In the genomic region with DNA sequence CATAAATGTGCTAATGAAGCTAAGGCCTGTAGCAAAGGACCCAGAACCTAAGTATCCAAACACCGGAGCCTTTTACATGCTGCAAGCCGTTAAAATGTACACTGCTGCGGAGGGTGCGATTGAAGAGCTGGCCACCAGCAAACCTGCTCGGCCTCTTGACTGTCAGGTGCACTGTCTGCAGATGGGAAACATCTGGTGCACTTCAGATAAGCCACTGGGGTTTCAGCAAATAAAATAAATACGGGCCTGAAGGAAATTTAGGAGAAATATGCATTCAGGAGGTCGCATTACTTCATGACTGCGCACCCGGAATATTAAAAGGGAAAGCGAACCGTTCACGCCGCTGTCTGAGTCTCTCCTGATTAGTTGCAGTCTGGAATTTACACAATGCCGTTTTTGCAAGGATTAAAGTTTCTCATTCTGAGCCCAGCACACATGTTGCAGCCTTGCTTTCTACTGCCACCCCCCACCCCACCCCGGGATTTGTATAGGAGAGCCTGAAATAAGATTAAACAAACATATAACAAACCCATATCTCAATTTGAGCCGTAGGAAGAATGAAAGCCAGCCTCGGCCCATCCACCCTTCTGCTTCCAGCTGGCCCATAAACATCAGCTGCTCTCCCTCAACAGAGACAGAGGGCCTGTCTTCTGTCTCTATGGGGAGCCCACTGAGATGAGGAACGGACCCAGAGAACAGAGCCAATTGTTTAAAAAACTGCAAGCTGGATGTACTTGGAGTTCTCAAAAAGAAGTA, we compare ENCODE assay signal across 9 mouse cellular contexts.
DNase-seq lines count a peak whose midpoint lies in the region; ATAC-seq and TF ChIP-seq lines count a peak whose summit lies in the region.
"Had no signal": no experiment of that assay in that cellular context is flagged by ENCODE, and none has a peak within 500 bp of the region (broad histone marks: within the 10 kb centered on the region; RNA-seq: fewer than 3 reads in every experiment).

No protein-coding gene starts in this region.

- TF ChIP-seq CTCF in hindbrain, postnatal 0 days (IDR thresholded peaks at IDR 0.05; ENCODE audit: low read depth) = no peak

- H3K27me3 ChIP-seq in forebrain, embryonic 13.5 days = no peaks in the 10 kb centered on the region
- H3K27me3 ChIP-seq in hindbrain, postnatal 0 days (ENCODE audit: insufficient read depth, low read length) = no peaks in the 10 kb centered on the region

- no peaks in the 10 kb centered on the region for H3K36me3 ChIP-seq in forebrain, embryonic 13.5 days (ENCODE audit: poor library complexity, severe bottlenecking)
- no peaks in the 10 kb centered on the region for H3K36me3 ChIP-seq in hindbrain, postnatal 0 days (ENCODE audit: insufficient read depth, low read length)

- no peak overlapping the region for H3K4me3 ChIP-seq in forebrain, embryonic 13.5 days
- no peak overlapping the region for H3K4me3 ChIP-seq in hindbrain, postnatal 0 days (ENCODE audit: low read length)
- H3K4me3 ChIP-seq: heart, adult 2 months had no signal

- peaks cover 13% of the 10 kb centered on the region for H3K4me1 ChIP-seq in forebrain, embryonic 13.5 days
- H3K4me1 ChIP-seq in hindbrain, postnatal 0 days (ENCODE audit: insufficient read depth, low read length) = 0 out of 2 replicates have a peak, but pooled peaks cover 11% of the 10 kb centered on the region

- WGBS in forebrain, embryonic 13.5 days = 52% methylated on average over 18 of the region's 18 CpGs
- 41% methylated on average over 18 of the region's 18 CpGs for WGBS in hindbrain, postnatal 0 days

- peak overlapping the region; percentile 33 for H3K4me2 ChIP-seq in forebrain, embryonic 13.5 days
- H3K4me2 ChIP-seq in hindbrain, postnatal 0 days (ENCODE audit: low read depth, low read length) = peak overlapping the region; percentile 25; the same call in 1 of the 2 replicates

- H3K9ac ChIP-seq in forebrain, embryonic 13.5 days = no peak overlapping the region
- no peak overlapping the region for H3K9ac ChIP-seq in hindbrain, postnatal 0 days (replicated peaks; ENCODE audit: low read length)

- H3K9me3 ChIP-seq in forebrain, embryonic 13.5 days (replicated peaks) = no peaks in the 10 kb centered on the region
- H3K9me3 ChIP-seq in hindbrain, postnatal 0 days (ENCODE audit: low read length) = no peaks in the 10 kb centered on the region

- intact Hi-C loops in left cerebral cortex, postnatal 10 days (cut with DNase I) = no loop called here

- H3K27ac ChIP-seq in forebrain, embryonic 13.5 days = no peak overlapping the region
- H3K27ac ChIP-seq in hindbrain, postnatal 0 days = peak overlapping the region; percentile 48; the same call in 1 of the 2 replicates
- H3K27ac ChIP-seq: heart, adult 2 months had no signal

- peak; percentile 26 to 28 for DNase-seq in left cerebral cortex, postnatal 10 days (ENCODE audit: extremely low spot score in 1 of 2, low spot score in 2 of 2)
- DNase-seq in left cerebral cortex, adult 18-20 months (ENCODE audit: low spot score in 2 of 2) = no peak
- peak; percentile 29 for DNase-seq in hindbrain, postnatal 0 days (ENCODE audit: low spot score)
- peak; percentile 54 for DNase-seq in mesoderm, embryonic 11.5 days (ENCODE audit: low read depth, low spot score)
- DNase-seq in thymus, postnatal 14 days = no peak
- no peak for DNase-seq in spleen, postnatal 4 days (ENCODE audit: low spot score in 2 of 2)

- peak; percentile 64; the same call in 1 of the 2 replicates for ATAC-seq in forebrain, embryonic 13.5 days
- ATAC-seq in hindbrain, postnatal 0 days = peak; percentile 84
- ATAC-seq in megakaryocyte, adult 5-6 weeks (ENCODE audit: poor library complexity, severe bottlenecking) = no peak

Comparison
In these comparisons a context has a peak if more than half of its experiments do, and no peak if none do; other contexts are left out.
1. DNase-seq: peak in left cerebral cortex, postnatal 10 days (2 of 2), hindbrain, postnatal 0 days (single experiment) and mesoderm, embryonic 11.5 days (single experiment); none in left cerebral cortex, adult 18-20 months (0 of 2), thymus, postnatal 14 days (single experiment) and spleen, postnatal 4 days (0 of 2).